8 mouse cellular contexts compared by ENCODE assay signal in the genomic region with DNA sequence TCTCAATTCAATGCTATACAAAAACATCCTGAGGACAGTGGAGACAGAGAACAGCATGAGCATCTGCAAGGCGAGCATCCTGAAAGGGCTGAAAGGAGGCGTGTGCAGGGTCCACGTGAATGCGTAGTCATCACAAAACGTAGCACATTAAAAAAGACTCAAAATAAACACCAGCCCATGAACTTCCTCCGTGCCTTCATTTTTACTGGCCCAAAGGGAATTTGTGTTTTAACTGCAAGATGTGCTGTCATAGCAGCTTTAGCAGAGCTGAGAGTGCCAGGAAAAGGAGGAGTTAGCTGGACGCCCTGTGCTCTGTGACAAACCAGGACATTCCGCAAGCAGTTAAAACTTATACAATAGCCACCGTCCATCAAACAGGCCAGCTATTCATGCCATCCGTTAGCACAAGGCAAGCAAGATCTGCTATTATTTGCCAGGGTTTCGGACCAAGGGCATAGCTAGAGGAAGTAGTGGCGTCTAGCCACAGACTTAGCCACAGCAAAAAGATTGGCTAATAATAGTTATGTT.
DNase-seq lines count a peak whose midpoint lies in the region; ATAC-seq and TF ChIP-seq lines count a peak whose summit lies in the region.

No protein-coding gene starts in this region.

- no peaks in the 10 kb centered on the region for H3K9me3 ChIP-seq in hindbrain, embryonic 13.5 days
- H3K9me3 ChIP-seq in megakaryocyte, embryonic 14.5 days: no peaks in the 10 kb centered on the region
- H3K9me3 ChIP-seq in stomach, postnatal 0 days (ENCODE audit: control insufficient read depth, low read length): no peaks in the 10 kb centered on the region

- H3K36me3 ChIP-seq in hindbrain, embryonic 13.5 days: no peaks in the 10 kb centered on the region
- H3K36me3 ChIP-seq in megakaryocyte, embryonic 14.5 days (replicated peaks; ENCODE audit: low read length): no peaks in the 10 kb centered on the region
- no peaks in the 10 kb centered on the region for H3K36me3 ChIP-seq in stomach, postnatal 0 days (ENCODE audit: control insufficient read depth, insufficient read depth, low read length)

- peak; percentile 18 for DNase-seq in layer of hippocampus, adult 11-12 months (ENCODE audit: low spot score)
- DNase-seq in layer of hippocampus, adult 9-10 months (ENCODE audit: low spot score): no peak
- DNase-seq in embryo, embryonic 9.5 days (ENCODE audit: extremely low spot score): peak; percentile 27
- DNase-seq in stomach, postnatal 0 days (ENCODE audit: low spot score): no peak
- DNase-seq in gastrocnemius, postnatal 36 days: no peak

- peaks cover 23% of the 10 kb centered on the region for H3K4me1 ChIP-seq in hindbrain, embryonic 13.5 days (replicated peaks)
- H3K4me1 ChIP-seq in megakaryocyte, embryonic 14.5 days: peaks cover 13% of the 10 kb centered on the region
- no peaks in the 10 kb centered on the region for H3K4me1 ChIP-seq in stomach, postnatal 0 days (replicated peaks; ENCODE audit: control insufficient read depth, insufficient read depth)

- peak overlapping the region; percentile 41; the same call in 1 of the 2 replicates for H3K27ac ChIP-seq in hindbrain, embryonic 13.5 days
- H3K27ac ChIP-seq in stomach, postnatal 0 days (replicated peaks): no peak overlapping the region; the same call in 1 of the 2 replicates

- H3K4me3 ChIP-seq in hindbrain, embryonic 13.5 days: 0 out of 2 replicates have a peak overlapping the region, but pooled peaks have one; percentile 10
- H3K4me3 ChIP-seq in megakaryocyte, embryonic 14.5 days (replicated peaks): peak overlapping the region; percentile 80
- no peak overlapping the region for H3K4me3 ChIP-seq in stomach, postnatal 0 days (ENCODE audit: low read depth, low read length)

- peak overlapping the region; percentile 33 for H3K4me2 ChIP-seq in hindbrain, embryonic 13.5 days
- peak overlapping the region; percentile 12 for H3K4me2 ChIP-seq in stomach, postnatal 0 days (replicated peaks; ENCODE audit: low read depth)

- no peak for ATAC-seq in hindbrain, embryonic 13.5 days (ENCODE audit: low FRiP score)
- no peak; the same call in 1 of the 2 replicates for ATAC-seq in stomach, postnatal 0 days (ENCODE audit: low FRiP score, low TSS enrichment)
- no peak for ATAC-seq in monocyte, adult 5-6 weeks (replicated peaks; ENCODE audit: insufficient number of reproducible peaks, low FRiP score, low TSS enrichment, poor library complexity, severe bottlenecking)

- TF ChIP-seq CTCF in stomach, postnatal 0 days (IDR thresholded peaks at IDR 0.05; ENCODE audit: low read depth): no peak

- intact Hi-C loops in gastrocnemius, postnatal 36 days (cut with DNase I): no loop called here

- no peak for TF ChIP-seq EP300 in stomach, postnatal 0 days (optimal IDR thresholded peaks at IDR 0.05)

- 0 out of 2 replicates have a peak overlapping the region, but pooled peaks have one; percentile 1 for H3K9ac ChIP-seq in hindbrain, embryonic 13.5 days
- H3K9ac ChIP-seq in stomach, postnatal 0 days (ENCODE audit: low read length): no peak overlapping the region

- no peaks in the 10 kb centered on the region for H3K27me3 ChIP-seq in hindbrain, embryonic 13.5 days
- peaks cover 45% of the 10 kb centered on the region for H3K27me3 ChIP-seq in megakaryocyte, embryonic 14.5 days (replicated peaks)
- H3K27me3 ChIP-seq in stomach, postnatal 0 days (ENCODE audit: control insufficient read depth, insufficient read depth, low read length): no peaks in the 10 kb centered on the region

- WGBS in hindbrain, embryonic 13.5 days: 6% methylated on average over 12 of the region's 12 CpGs
- 19% methylated on average over 12 of the region's 12 CpGs for WGBS in stomach, postnatal 0 days

Comparison
In these comparisons a context has a peak if more than half of its experiments do, and no peak if none do; other contexts are left out.
1. DNase-seq: peak in layer of hippocampus, adult 11-12 months (single experiment) and embryo, embryonic 9.5 days (single experiment); none in layer of hippocampus, adult 9-10 months (single experiment), stomach, postnatal 0 days (single experiment) and gastrocnemius, postnatal 36 days (0 of 2).